Mouse (Mus musculus) cerebellum, postnatal 4 days (tissue): ENCODE results near the gene Lrrc41.

Experiments used
- DNase-seq, 2 experiments: peaks; one replicate each; pipeline ENCODE4 v3.0.0; 2022; ENCODE audit warnings: low spot score in 2 of 2, mixed read lengths in 1 of 2

Lrrc41 gene

DNA sequence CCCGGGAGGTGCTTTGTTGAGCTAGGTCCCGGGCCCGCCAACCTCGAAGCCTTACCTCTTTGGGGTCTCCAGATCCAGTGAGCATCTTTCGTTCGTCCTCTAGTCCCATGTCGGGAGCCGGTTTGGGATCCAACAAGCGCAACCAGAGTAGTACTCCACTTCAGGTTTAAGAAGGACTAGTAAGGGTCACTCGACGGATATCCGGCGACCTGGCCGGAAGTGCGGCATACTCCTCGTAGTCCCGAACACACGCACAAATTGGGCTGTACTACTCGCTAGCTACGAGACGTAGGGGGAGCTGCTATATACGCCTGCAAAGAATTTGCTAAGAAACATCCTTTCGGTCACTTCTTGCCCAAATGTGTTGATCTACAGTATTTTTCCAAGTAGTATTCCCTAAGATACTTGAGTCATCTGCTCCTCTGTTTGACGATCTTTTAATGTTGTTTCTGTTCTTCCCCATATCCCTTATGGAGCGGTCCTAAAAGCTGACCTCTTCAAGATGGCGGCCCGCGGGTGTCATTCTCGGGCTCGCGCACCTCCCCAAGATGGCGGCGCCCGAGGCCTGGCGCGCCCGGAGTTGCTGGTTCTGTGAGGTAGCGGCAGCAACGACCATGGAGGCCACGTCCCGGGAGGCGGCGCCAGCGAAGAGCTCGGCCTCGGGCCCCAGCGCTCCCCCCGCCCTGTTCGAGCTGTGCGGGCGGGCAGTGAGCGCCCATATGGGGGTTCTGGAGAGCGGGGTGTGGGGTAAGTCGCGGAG, at the start of gene Lrrc41, which contains the start of gene Uqcrh:
Lrrc41 (plus strand) TSS at position 409 of the 760 bp plus-strand sequence.
Uqcrh (minus strand) TSS at position 211 of the 760 bp plus-strand sequence.
- peak; percentile 91 to 95 for DNase-seq

DNA sequence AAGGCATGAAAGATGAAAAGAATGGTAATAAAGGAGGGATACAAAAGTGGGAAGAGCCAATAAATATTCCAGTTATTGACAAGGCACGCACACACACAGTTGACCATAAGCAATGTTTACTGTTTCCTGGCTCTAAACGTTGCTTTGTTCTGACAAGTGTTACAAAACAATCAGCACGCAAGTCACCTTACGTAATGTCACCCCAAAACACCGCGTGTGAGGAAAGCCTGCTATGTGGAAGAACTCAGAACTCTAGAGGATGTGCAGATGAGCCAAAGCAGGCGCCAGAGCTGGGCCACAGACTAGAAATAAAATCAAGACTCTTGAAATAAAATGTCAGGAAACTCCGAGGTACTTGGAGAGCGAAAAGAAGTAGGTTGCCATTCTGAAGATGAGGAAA, 42.2 kb upstream of the Lrrc41 start:
- DNase-seq, result no peak

DNA sequence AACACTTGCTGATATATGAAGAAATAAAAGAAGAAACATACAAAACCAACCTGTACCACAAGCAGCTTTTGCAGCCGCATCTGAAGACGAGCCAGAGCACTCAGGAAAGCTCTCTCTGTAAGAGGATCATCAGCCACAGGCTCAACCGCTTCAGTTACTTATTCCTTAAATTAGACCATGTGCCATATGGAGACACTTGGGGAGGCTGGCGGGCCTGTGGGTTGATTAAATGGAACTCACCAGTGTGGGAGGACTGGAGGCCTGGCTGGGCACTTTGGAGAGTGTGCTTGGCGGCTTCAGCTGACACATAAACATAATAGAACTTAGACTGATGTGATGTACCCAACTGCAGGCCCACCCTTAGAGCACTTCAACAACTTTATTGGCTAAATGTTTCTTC, 41.7 kb upstream of the Lrrc41 start:
- DNase-seq, result no peak

DNA sequence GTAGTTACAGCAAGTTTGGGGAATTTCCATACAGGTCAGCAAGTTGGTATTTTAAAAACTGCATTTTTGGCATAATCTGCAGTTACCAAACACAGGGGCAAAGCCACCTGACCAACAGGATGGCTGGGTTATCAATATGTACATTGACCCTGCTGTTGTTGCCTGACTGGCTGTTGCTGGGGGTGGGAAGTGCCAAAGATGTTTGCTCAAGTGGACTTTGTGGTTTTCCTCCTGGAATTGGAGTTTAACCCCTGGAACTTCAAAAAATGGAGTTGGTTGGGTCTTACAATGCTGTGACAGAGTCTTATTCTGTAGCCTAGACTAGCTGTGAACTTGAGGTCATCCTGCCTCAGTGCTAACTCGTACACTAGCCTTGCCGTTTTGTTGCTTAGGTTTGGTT, 34.6 kb upstream of the Lrrc41 start:
- no peak for DNase-seq

DNA sequence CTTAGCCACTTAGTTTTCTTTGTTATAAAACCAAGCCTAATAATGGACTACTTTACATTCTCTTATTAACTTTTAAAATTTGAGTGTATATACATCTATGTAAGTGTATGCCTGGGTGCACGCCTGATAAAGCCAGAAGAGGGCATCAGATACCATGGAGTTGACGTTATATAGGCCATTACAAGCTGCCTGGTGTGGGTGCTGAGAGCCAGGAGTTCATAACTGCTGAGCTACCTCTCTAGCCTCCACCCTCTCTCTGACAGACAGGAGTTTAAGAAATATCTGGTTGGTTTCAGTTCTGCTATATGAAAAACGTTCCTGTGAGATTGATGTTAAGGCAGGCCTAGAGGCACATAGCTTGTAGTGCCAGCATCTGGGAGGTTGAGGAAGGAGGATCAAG, 32.9 kb upstream of the Lrrc41 start:
- DNase-seq, result no peak

DNA sequence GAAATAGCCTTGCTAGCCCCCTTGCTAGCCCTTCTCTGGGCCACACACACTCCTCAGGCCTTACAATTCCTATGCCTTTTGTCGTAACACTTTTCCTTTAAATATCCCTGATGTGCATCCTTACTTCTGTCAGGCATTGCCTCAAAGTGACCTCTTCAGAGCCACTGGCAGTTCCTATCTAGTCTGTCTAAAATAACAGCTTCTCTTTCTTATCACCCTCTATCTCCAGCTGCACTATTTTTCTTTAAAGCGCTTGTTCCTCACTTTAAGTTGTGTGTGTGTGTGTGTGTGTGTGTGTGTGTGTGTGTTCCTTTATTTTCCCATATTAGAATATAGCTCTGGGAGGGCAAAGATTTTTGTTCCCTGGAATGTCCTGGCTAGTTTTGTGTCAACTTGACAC, 28.5 kb upstream of the Lrrc41 start:
- no peak for DNase-seq

DNA sequence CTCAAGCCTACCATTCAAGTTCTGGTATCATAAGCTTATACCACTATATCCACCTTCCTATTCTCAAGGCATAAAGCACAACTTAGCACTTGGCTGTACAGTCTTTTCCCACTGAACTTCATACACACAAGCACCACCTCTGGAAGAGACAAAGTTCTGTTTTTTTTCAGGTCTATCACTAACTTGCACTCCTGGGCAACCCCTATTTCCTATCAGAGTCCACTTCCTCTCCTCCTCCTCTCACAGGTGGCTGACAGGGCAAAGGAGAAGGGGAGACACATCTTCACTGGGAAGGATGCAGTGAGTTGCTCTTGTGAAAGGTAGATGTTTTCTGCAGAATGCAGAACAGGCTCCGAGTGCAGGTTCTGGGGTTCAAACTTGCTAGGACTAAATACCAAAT, 27.4 kb upstream of the Lrrc41 start:
- DNase-seq, result no peak

DNA sequence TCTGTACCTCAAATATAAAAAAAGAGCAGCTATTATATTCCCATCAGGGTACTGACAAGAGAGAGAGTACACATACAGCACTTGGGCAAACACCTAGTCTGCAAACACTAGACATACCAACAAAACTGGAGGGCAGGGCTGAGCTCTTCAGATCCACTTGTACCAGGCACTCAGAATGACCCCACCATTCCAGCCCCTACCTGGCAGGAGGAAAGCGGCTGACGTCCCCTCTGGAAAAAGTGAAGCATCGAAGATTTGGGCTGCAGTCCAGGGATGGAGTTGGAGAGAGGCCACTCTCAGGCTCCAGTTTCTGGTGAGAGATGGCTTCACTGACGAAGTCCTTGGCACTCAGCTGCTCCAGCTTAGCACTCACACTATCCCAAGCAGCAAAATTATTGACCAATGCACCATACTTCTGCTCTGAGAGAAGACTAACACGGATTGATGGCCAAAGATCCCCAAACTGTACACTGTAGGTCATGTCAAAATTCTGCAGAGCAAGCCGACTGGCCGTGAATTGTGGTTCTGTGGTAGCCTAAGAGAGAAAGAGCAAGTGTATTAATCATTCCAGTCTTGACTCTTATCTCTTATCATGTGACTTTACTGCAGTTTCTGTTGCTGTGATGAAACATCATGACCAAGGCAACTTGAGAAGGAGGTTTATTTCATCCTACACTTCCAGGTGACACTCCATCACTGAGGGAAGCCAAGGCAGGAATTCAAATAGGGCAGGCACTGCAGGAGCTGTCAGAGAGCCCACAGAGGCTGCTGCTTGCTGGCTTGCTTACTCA, 26.7 kb upstream of the Lrrc41 start:
- no peak for DNase-seq

DNA sequence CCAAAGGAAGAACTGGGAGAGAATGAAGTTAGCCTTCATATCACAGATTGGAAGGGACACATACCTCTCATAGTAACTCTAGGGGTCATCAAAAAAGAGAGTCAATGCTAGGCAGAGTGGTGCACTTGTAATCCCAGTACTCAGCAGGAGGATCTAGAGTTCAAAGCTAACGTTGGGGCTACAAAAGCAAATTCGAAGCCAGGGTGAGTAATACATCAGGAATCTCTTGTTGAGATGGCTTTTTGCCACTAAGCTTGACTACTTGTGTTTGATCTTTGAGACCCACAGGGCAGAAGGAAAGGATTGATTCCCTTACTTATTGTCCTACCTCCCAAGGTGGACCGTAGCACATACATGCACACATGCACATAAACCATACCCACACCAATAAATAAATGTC, 25.9 kb upstream of the Lrrc41 start:
- DNase-seq, result no peak

DNA sequence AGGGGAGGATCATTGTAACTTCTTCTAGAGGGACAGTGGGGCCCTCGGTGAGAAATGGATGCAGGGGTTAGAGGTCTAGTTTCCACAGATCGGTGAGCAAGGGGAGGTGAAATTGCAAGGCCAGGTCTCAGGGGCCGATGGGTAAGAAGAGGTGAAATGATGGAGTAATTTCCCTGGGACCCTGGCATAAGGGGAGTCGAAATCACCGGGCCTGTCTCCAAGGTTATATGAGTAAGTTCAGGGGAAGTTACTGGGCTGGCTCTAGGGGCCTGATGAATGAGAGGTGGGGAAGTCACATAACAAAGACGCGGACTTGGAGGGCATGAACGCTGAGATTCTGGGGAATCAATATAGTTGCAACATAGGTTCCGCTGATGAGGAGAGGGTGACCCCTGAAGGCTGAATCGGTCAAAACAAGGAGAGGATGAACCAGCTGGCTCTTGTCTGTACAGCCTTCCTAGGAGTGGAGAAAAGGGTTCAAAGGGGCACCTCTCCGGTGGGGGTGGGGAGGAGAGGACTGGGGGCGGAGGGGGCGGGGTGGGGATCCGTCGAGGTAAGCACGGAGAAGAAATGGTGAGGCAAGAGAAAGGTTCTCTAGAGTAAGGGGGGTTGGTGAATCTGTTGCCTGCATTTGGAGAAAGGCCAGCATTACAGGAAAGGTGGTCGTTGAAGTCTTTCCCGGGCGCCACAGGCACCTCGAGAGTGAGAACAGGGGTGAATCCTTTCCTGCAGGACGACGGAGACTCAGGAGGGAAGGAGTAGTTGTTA, 22.4 kb upstream of the Lrrc41 start:
- peak in 1 of 2 experiments; percentile 41 for DNase-seq

DNA sequence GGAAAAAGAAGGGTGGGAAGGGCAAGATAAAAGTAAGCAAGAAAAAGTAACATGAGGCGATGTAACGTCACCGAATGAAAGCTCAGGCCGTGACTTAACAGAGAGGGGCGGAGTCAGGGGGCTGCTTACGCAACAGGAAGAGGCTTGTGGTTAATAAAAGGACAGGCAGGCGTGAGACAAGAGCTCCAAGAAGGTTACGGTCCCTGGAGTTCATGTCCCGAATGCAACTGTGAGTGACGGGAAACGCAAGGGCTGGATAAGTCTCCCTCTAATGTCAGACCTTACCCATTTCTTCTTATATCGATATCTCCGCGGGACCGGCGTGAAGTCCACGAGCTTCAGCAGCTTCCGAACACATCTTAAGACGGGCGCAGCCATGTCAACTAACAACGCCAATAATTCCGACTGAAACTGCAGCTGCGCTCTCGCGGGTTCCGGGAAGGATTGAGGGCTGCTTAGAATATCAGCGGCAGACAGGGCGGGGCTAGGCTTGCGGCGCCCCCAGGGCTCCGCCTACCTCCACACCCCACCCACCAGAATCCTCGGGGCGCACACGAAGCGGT, 21.6 kb upstream of the Lrrc41 start, which contains the start of gene Nsun4:
Nsun4 (minus strand) TSS at position 478 of the 563 bp plus-strand sequence.
- DNase-seq, result peak; percentile 65 to 78

DNA sequence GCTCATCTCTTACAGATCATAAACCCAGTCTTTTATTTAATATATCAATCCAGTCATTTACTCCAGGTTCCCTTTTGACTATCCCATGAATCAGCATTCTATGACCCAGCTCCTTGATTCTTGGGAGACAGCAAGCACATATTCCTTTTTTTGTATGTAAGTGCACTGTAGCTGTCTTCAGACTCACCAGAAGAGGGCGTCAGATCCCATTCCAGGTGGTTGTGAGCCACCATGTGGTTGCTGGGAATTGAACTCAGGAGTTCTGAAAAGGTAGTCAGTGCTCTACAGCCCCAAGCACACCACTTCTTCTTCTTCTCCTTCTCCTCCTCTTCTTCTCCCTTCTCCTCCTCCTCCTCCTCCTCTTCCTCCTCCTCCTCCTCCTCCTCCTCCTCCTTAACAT, 17.5 kb upstream of the Lrrc41 start:
- no peak for DNase-seq

DNA sequence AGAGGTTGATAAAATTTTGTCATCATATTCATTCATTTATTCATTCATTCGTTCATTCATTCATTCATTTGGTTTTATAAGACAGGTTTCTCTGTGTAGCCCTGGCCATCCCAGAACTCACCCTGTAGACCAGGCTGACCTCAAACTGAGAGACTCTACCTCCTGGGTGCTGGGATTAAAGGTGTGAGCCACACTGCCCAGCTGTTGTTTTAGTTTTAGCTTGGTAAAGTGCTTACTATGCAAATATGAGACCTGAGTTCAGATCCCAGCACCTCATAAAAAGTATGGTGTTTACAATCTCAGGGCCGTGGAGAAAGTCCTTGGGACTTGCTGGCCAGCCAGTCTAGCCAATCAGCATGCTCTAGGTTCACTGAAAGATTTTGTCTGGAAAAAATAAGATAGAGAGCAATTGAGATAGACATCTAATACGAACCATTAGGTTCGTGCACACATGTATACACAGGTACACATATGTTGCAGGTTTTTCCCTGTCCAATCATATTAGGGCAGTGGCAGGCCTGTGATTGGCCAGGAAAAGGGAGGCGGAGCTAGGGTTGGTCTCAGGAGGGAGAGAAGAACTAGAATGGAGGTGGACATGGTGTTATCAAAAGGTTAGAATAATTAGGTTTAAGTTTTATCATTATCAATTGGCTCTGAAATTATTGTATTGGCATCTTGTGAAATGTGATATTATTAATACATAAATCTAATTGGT, 15.9 kb upstream of the Lrrc41 start:
- DNase-seq, result no peak

DNA sequence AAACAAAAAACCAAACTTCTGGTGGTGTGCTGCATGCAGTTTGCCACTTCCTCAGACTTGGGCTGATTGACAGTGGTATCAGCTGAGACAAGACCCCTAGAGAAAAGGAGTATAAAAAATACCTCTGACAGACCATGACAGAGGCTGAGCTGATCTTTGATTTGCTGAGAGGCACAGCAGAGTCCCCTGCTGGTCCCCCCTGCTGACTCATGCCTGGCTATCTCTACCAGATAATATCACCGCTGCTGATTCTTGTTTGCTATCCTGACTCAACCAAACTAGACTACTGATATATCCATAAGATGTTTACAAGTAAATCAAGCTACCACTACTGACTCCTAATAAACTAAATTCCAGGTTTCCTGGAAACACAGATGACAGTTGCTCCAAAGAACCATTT, 11.2 kb upstream of the Lrrc41 start:
- no peak for DNase-seq

DNA sequence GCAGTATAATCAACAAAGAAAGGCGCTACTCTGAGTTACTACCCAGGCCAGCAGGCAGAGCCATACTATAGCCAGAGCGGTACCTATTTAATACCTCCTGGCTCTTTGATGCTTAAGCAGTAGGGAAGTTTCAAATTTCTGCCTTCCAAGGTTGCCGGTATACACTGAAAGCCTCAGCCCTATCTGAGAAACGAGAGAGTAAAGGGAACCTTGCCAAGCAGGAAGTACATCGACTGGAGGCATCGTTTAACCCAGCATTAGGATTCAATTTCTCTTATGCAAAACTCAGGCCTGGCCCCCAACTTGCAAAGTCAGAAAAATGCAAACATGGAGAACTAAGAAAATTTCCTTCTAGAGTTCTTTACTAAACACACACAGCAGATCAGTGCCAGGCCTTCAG, 5.0 kb upstream of the Lrrc41 start:
- no peak for DNase-seq

DNA sequence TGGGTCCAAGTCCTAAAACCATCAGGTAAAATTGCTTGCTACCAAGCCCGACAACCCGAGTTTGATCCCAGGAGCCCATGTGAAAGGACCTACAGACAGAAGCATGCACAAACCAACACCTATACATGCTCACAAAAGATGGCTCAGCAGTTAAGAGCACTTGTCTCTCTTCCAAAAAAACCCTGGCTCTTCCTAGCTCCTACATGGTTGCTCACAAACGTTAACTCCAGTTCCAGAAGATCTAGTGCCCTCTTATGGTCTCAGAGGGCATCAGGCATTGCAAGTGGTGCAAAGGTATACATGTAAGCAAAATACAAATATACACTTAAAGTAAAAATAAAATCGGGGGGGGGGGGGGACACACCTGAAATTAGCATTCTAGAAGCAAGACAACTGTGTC, 1.9 kb upstream of the Lrrc41 start:
- DNase-seq, result no peak

DNA sequence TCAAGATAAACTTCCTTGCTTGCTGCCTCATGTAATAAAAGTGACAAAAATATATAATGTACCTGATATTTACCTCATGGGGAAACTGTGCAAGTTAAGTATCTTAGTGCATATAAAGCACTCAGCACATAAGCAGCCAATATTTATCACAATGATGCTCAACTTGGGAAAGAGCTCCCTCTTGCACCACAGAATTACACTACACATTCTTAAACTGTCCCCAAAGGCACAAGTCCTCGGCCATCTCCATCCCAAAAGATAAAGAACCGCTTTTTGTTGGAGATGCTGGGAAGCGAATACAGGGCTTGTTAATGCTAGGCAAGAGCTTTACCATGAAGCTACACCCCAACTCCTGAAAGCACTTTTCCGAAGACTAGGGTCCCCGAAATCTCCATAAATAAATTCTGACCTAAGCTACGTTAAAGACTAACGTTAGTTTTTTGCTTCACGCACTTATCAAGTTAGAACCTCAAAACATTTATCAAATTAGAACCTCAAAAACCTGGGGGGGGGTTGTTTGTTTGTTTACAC, 859 bp upstream of the Lrrc41 start:
- no peak for DNase-seq

DNA sequence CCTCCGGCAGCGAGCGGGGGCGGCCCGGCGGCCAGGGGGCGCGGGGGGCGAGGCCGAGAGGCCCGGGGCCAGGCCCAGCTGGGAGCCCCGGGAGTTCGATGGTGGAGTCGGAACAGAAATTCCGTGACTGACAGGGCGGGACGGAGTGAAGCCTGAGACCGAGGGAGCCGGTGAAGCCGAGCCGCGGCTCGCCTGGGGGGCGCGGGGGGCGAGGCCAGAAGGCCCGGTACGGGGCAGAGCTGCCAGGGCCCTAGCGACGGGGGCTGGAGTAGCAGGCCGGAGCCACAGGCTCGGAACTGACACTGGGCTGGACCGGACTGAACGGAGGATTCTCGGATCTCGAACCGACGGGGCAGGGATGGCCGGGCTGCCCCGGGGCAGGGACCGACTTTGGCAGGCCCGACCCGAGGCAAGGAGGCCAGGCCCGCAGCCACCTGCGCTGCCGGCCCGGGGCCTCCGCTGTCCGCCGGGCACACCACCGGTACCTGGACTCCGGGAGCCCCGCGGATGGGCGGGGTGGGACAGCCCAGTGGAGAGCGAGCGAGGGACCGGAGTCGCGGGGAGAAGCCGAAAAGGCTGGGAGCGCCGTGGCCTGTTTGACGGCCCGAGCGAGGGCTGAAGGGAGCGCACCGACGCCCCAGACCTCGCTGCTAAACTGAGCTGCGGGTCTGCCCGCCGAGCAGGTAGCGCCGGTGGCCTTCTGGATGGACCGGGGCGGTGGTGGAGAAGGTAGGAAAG, 731 bp downstream of the Lrrc41 start:
- peak; percentile 45 to 78 for DNase-seq

DNA sequence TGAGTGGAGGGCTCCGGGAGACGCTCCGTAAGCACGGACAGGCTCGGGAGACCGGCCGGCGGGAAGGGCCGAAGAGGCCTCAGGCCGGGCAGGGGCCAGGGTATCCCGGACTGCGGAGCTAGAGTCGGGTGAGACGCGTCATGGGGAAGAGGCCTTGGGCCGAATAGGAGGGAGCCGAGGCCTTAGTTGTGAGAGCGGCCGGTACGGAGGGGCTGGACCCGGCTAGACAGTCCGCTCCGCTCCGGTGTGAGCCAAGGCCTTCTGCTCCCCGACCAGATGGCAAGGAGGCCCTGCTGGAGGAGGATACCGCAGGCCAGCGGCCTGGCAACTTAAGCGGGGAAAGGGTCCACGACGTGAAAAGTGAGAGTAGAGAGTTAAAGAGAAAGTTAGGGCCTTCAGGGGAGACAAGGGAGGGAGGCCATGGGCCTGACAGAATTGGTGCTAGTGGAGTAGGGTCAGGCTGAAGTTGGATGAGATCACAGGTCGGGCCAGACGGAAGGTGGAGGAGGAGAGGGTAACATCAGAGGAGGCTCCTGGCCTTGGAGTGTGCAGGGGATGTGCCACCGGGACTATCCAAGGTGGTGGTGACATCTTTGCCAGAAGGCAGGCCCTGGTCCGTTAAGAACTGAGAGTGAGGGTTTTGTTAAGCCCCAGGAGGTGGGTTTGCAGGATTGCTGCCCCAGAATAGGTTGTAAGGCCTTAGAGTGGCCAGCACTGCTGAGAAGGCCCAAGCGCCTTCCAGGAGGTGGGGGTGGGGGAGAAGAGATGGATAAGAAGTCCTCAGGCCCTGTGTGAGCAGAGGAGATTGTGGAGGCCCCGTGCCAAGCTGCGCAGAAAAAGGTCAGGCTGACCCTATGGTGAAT, 1.5 kb downstream of the Lrrc41 start:
- peak in 1 of 2 experiments; percentile 43 for DNase-seq
